Mouse (Mus musculus) stomach, embryonic 16.5 days (tissue): ENCODE results near the gene Dnah9. TPM values are rescaled to one million over a fixed set of nuclear protein-coding genes. Genes with fewer than 3 reads are reported as not detected.

Source experiments
- ATAC-seq: fragments of 200-750 bp; cut with Nextera tagmentation; 2 replicates; pipeline ENCODE4 v1.8.0; 2017; ENCODE audit warnings: moderate number of reproducible peaks, moderate TSS enrichment; ENCODE audit not compliant: insufficient read depth, low FRiP score
- H3K27ac ChIP-seq: fragments of 300-500 bp; sonication (generic); 2 replicates; pipeline ENCODE4 v1.5.1; 2014; ENCODE audit warnings: low read length
- H3K27me3 ChIP-seq: fragments of 300-500 bp; sonication (generic); 2 replicates; pipeline ENCODE4 v1.6.1; 2014; ENCODE audit warnings: low read length, control low read depth, mixed read lengths; ENCODE audit not compliant: control insufficient read depth, insufficient read depth
- H3K36me3 ChIP-seq: fragments of 300-500 bp; sonication (generic); 2 replicates; pipeline ENCODE4 v1.6.1; 2014; ENCODE audit warnings: low read length; ENCODE audit not compliant: control insufficient read depth, insufficient read depth
- H3K4me1 ChIP-seq: fragments of 300-500 bp; sonication (generic); 2 replicates; pipeline ENCODE4 v1.6.1; 2014; ENCODE audit warnings: low read length, control low read depth, mixed read lengths; ENCODE audit not compliant: control insufficient read depth, insufficient read depth
- H3K4me2 ChIP-seq: fragments of 300-500 bp; sonication (generic); 2 replicates; pipeline ENCODE4 v1.6.1; 2014; ENCODE audit warnings: low read depth, low read length, mixed read lengths
- H3K4me3 ChIP-seq: fragments of 300-500 bp; sonication (generic); replicated peaks from 2 replicates; pipeline ENCODE4 v1.5.1; 2014; ENCODE audit warnings: mild to moderate bottlenecking, low read length
- H3K9ac ChIP-seq: fragments of 300-500 bp; sonication (generic); 2 replicates; pipeline ENCODE4 v1.6.1; 2014; ENCODE audit warnings: low read length
- H3K9me3 ChIP-seq: fragments of 300-500 bp; sonication (generic); replicated peaks from 2 replicates; pipeline ENCODE4 v1.6.1; 2016; ENCODE audit warnings: low read length, control low read depth; ENCODE audit not compliant: control insufficient read depth
- WGBS: fragments of 180-500 bp; shearing (Covaris S2); extraction: QIAGEN DNeasy Blood & Tissue Kit; methylation state at CpG from one replicate; pipeline ENCODE4 v1.1.7; 2014; 5-methylcytosine and 5-hydroxymethylcytosine counted together
- polyA plus RNA-seq: library from polyadenylated mRNA; unstranded; fragments of >200 nt; fragmentation: Nextera tagmentation; extraction: Ambion mirVana; gene quantifications from 2 replicates; pipeline ENCODE4 v1.2.1, GENCODE M21; 2015

Dnah9 gene
- polyA plus RNA-seq, 1 experiment from 2014 or later = 0.43 TPM

- 40% methylated on average over 1 of the region's 1 CpGs for WGBS
- Histone ChIP-seq H3K4me2 (no peak overlapping the region), H3K27me3 (no peaks in the 10 kb centered on the region), H3K36me3 (no peaks in the 10 kb centered on the region), H3K4me3 (no peak overlapping the region), H3K9ac (no peak overlapping the region), H3K9me3 (no peaks in the 10 kb centered on the region), H3K4me1 (no peaks in the 10 kb centered on the region), H3K27ac (no peak overlapping the region)
- ATAC-seq = peak; percentile 71; the same call in 1 of the 2 replicates
Measured at GRCm38 (mm10) chr11:66025728-66026127, 142.6 kb downstream of the Dnah9 start.

GRCm38 (mm10) chr11:65975871-65976270 lies 192.5 kb downstream of the Dnah9 start:
- ATAC-seq = no peak
- WGBS = 47% methylated on average over 3 of the region's 3 CpGs
- H3K9ac ChIP-seq = no peak overlapping the region
- no peaks in the 10 kb centered on the region for H3K36me3 ChIP-seq
- no peak overlapping the region for H3K4me3 ChIP-seq
- no peaks in the 10 kb centered on the region for H3K27me3 ChIP-seq
- H3K9me3 ChIP-seq = no peaks in the 10 kb centered on the region
- no peak overlapping the region for H3K4me2 ChIP-seq
- no peak overlapping the region for H3K27ac ChIP-seq
- H3K4me1 ChIP-seq = no peaks in the 10 kb centered on the region

GRCm38 (mm10) chr11:65930796-65931195 lies 237.6 kb downstream of the Dnah9 start:
- Histone ChIP-seq H3K9ac (no peak overlapping the region), H3K27me3 (no peaks in the 10 kb centered on the region), H3K4me1 (no peaks in the 10 kb centered on the region), H3K27ac (no peak overlapping the region), H3K4me2 (no peak overlapping the region), H3K4me3 (no peak overlapping the region), H3K9me3 (no peaks in the 10 kb centered on the region), H3K36me3 (no peaks in the 10 kb centered on the region)
- ATAC-seq = no peak
- WGBS = 73% methylated on average over 2 of the region's 2 CpGs

GRCm38 (mm10) chr11:65930359-65930758 lies 238.0 kb downstream of the Dnah9 start:
- no peaks in the 10 kb centered on the region for H3K9me3 ChIP-seq
- H3K4me1 ChIP-seq = no peaks in the 10 kb centered on the region
- no peak overlapping the region for H3K27ac ChIP-seq
- no peak overlapping the region for H3K4me2 ChIP-seq
- no peaks in the 10 kb centered on the region for H3K36me3 ChIP-seq
- H3K4me3 ChIP-seq = no peak overlapping the region
- 42% methylated on average over 4 of the region's 4 CpGs for WGBS
- H3K9ac ChIP-seq = no peak overlapping the region
- no peaks in the 10 kb centered on the region for H3K27me3 ChIP-seq
- ATAC-seq = no peak

- no peak for ATAC-seq
- H3K9ac ChIP-seq = no peak overlapping the region
- H3K9me3 ChIP-seq = no peaks in the 10 kb centered on the region
- H3K4me3 ChIP-seq = no peak overlapping the region
- no peak overlapping the region for H3K27ac ChIP-seq
- WGBS = 33% methylated on average over 1 of the region's 1 CpGs
- no peak overlapping the region for H3K4me2 ChIP-seq
- H3K36me3 ChIP-seq = no peaks in the 10 kb centered on the region
- H3K4me1 ChIP-seq = no peaks in the 10 kb centered on the region
- no peaks in the 10 kb centered on the region for H3K27me3 ChIP-seq
Measured at GRCm38 (mm10) chr11:65927962-65928361, 240.4 kb downstream of the Dnah9 start.

- H3K4me2 ChIP-seq = no peak overlapping the region
- no peak overlapping the region for H3K9ac ChIP-seq
- no peaks in the 10 kb centered on the region for H3K4me1 ChIP-seq
- H3K9me3 ChIP-seq = no peaks in the 10 kb centered on the region; the same call in 1 of the 2 replicates
- H3K4me3 ChIP-seq = no peak overlapping the region
- no peak overlapping the region for H3K27ac ChIP-seq
- H3K36me3 ChIP-seq = no peaks in the 10 kb centered on the region
- no peaks in the 10 kb centered on the region for H3K27me3 ChIP-seq
- 65% methylated on average over 10 of the region's 10 CpGs for WGBS
- no peak for ATAC-seq
Measured at GRCm38 (mm10) chr11:65918480-65919236, 249.7 kb downstream of the Dnah9 start.

- ATAC-seq = no peak
- Histone ChIP-seq H3K9me3 (no peaks in the 10 kb centered on the region), H3K4me2 (no peak overlapping the region), H3K4me1 (no peaks in the 10 kb centered on the region), H3K9ac (no peak overlapping the region), H3K36me3 (no peaks in the 10 kb centered on the region), H3K27me3 (no peaks in the 10 kb centered on the region), H3K27ac (no peak overlapping the region), H3K4me3 (no peak overlapping the region)
- 77% methylated on average over 4 of the region's 4 CpGs for WGBS
Measured at GRCm38 (mm10) chr11:65909195-65909594, 259.2 kb downstream of the Dnah9 start.

GRCm38 (mm10) chr11:65905487-65905886 lies 262.9 kb downstream of the Dnah9 start:
- no peaks in the 10 kb centered on the region for H3K4me1 ChIP-seq
- no peak overlapping the region for H3K4me2 ChIP-seq
- no peaks in the 10 kb centered on the region for H3K9me3 ChIP-seq
- no peak for ATAC-seq
- no peaks in the 10 kb centered on the region for H3K36me3 ChIP-seq
- H3K27me3 ChIP-seq = no peaks in the 10 kb centered on the region
- 61% methylated on average over 2 of the region's 2 CpGs for WGBS
- H3K4me3 ChIP-seq = no peak overlapping the region
- no peak overlapping the region for H3K27ac ChIP-seq
- H3K9ac ChIP-seq = no peak overlapping the region

- H3K27ac ChIP-seq = no peak overlapping the region
- ATAC-seq = no peak
- H3K4me3 ChIP-seq = no peak overlapping the region
- H3K9ac ChIP-seq = no peak overlapping the region
- no peak overlapping the region for H3K4me2 ChIP-seq
- no peaks in the 10 kb centered on the region for H3K36me3 ChIP-seq
- no peaks in the 10 kb centered on the region for H3K9me3 ChIP-seq
- H3K27me3 ChIP-seq = no peaks in the 10 kb centered on the region
- 86% methylated on average over 2 of the region's 2 CpGs for WGBS
- H3K4me1 ChIP-seq = no peaks in the 10 kb centered on the region
Measured at GRCm38 (mm10) chr11:65903944-65904343, 264.4 kb downstream of the Dnah9 start.
